Mouse (Mus musculus) brown adipose tissue, adult 24 weeks (tissue): Measurements from ENCODE around the gene Myzap. TPM values are rescaled to one million over a fixed set of nuclear protein-coding genes. Genes with fewer than 3 reads are reported as not detected.
"Not testable (repeated sequence)": the region's sequence is repeated elsewhere in the genome, so short reads cannot be mapped to it uniquely, and the experiment has no call there.

Experiments used
- H3K27ac ChIP-seq: fragments of 200-500 bp; replicated peaks from 2 replicates; pipeline ENCODE4 v1.5.1; 2012; ENCODE audit warnings: low read depth, mild to moderate bottlenecking, low read length
- H3K4me1 ChIP-seq: fragments of 200-500 bp; 2 replicates; pipeline ENCODE4 v1.6.1; 2012; ENCODE audit warnings: low read length, mixed read lengths; ENCODE audit not compliant: control insufficient read depth, insufficient read depth, insufficient read length
- H3K4me3 ChIP-seq: fragments of 200-500 bp; 2 replicates; pipeline ENCODE4 v1.5.1; 2012; ENCODE audit warnings: low read depth, mild to moderate bottlenecking, low read length, moderate library complexity; ENCODE audit not compliant: insufficient read depth
- polyA plus RNA-seq: library from polyadenylated mRNA; stranded (reverse); fragments of >200 nt; gene quantifications from 2 replicates; pipeline ENCODE4 v1.2.4, GENCODE M21; 2012; ENCODE audit not compliant: missing spikeins, insufficient read depth, insufficient read length

Gene Myzap
- 2.0 TPM in 2 replicates for polyA plus RNA-seq

DNA sequence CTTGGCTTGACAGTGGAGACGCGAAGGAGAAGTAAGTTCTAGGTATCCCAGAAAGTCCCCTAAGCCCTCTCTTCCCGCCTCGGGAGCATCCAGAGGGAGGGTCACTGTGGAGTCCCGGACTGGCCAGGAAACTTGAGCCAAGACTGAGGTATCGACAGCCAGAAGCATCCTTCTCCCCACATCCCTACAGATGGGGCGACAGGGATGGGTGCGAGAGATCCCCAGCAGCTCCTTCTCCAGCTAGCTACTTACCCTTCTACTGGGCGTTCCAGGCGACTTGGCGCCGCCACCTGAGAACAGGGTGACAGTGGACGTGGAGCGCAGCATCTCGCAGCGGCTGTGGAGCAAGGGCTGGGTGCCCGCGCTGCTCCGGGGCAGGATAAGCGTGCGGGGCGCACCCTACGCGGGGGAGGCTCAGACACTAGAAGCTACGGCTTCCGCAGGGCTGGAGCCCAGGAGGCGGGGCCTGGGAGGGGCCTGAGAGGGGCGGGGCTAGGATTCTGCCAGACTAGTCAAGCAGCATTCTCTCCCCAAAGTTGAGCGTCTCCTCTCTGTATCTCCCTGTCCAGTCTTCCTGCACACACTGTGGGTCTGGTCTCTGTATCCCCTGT lies at the start of gene Myzap:
Myzap (minus strand) TSS at position 423 of the 611 bp plus-strand sequence.
- Histone ChIP-seq H3K27ac (peak within 1 kb of the TSS; percentile 48), H3K4me1 (peaks cover 23% of the 10 kb centered on the region; the same call in 1 of the 2 replicates), H3K4me3 (peak within 1 kb of the TSS; percentile 69)

DNA sequence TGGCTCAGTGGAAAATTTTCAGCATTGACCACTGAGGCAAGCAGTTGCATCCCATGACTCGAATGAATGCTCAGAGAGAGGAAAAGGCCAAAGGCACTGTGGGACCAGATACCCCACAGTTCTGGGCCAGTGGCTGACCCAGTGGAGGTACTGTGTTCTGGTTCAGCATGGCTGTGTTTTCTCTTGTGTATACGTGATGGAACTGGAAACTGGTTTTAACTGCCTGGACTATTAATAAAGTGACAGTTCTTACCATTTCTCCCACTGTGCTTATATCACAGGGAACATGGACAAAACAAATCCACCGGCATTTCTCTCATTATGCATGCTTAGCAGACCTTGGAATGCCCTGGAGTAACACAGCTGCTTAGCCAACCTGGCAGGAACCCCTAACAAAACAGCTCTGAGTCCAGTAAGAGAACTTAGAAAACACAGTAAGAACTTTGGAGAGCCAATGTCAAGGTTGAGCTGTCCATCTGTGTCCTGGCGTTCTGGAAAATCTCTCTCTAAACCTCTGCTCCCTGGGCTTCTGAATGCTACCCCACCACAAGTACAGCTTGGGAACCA lies 48.3 kb upstream of the Myzap start:
- Histone ChIP-seq H3K27ac (no peak overlapping the region), H3K4me1 (no peaks in the 10 kb centered on the region)

GRCm38 (mm10) chr9:71638198-71638597 lies 46.0 kb upstream of the Myzap start:
- Histone ChIP-seq H3K4me1 (no peaks in the 10 kb centered on the region), H3K4me3 (no peak overlapping the region), H3K27ac (no peak overlapping the region)

More for the DNA sequence above, 48.3 kb upstream of the Myzap start:
- no peak overlapping the region for H3K4me3 ChIP-seq

DNA sequence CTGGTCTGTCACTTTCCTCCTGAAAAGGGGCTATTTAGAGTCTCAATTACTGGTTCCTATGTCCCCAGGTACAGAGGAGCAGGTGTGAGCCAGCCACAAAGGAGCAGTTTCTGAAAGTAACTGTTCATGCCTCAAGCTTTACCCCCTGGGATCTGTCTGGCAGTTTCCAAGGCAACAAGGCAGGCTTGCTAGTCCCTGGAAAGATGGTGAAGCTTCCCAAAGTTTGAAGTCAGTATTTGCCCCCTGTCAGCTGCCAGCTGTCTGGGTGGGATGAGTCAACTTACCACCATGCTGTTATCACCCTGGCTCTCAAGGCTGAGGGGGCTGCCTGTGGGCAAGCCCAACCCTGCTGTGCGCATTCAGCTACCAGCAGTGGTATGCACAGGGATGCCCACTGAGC lies 44.7 kb upstream of the Myzap start:
- H3K27ac ChIP-seq = no peak overlapping the region
- H3K4me1 ChIP-seq = no peaks in the 10 kb centered on the region
- no peak overlapping the region for H3K4me3 ChIP-seq

- H3K27ac ChIP-seq = no peak overlapping the region
- no peak overlapping the region for H3K4me3 ChIP-seq
- H3K4me1 ChIP-seq = no peaks in the 10 kb centered on the region
Observed at GRCm38 (mm10) chr9:71635627-71636026, 43.5 kb upstream of the Myzap start.

DNA sequence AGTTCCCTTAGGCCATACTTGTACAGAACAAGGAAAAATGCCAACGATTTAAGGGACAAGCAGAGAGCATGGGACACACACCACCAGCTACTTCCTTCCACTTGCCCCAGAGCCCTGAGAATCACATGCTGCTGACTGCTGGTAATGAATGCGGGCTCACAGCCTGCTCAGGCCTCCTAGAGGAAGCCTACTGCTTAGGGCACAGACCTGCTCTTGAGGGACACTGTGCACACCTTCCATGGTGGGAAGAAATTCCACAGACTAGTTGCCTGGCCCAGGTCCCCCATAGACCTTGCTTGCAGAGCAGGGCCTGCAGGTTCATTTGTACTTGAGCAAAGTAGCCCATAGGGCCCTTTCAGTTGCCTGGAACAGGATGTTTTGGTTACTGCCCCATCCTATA lies 42.8 kb upstream of the Myzap start:
- no peak overlapping the region for H3K27ac ChIP-seq

DNA sequence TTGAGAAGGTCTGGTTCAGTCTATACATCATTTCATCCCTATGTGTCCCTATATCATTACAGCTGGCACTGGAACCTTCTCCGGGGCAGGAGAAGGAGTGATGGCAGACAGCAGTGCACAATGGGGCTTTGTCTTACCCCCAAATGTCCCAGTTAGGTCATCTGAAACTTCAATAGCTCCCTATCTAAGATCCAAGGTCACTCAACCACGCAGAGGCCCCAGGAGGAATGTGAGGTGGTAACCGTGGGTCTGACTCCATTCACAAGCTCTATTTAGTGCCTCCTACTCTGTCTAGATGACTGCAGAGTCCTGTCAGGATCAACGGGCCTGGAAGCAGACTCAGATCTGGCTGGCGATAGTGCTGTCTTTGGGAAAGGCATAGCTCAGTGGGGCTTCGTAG lies 36.8 kb upstream of the Myzap start:
- Histone ChIP-seq H3K4me1 (no peaks in the 10 kb centered on the region), H3K4me3 (no peak overlapping the region), H3K27ac (no peak overlapping the region)

More for the DNA sequence above, 42.8 kb upstream of the Myzap start:
- Histone ChIP-seq H3K4me3 (no peak overlapping the region), H3K4me1 (no peaks in the 10 kb centered on the region)

DNA sequence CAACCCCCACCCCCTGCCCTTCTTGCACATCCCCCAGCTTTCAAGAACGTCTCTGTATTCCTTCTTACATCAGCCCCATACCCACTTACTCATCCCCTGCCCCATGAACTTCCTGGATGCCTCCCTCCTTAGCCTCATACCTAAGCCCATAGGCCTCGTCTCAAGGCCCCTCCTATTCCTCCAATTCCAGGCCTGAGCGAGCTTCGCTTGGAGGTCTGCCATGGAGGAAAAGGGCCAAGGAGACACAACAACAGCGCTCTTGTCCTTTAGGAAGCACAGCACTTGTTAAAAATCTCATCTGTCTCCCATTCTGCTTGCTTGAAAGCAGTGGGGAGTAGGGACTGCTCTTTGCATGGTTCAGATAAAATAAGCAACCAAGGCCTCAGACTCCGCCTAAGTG lies 36.1 kb upstream of the Myzap start:
- no peaks in the 10 kb centered on the region for H3K4me1 ChIP-seq
- H3K4me3 ChIP-seq = no peak overlapping the region
- H3K27ac ChIP-seq = no peak overlapping the region

- no peak overlapping the region for H3K27ac ChIP-seq
- no peak overlapping the region for H3K4me3 ChIP-seq
- no peaks in the 10 kb centered on the region for H3K4me1 ChIP-seq
Observed at GRCm38 (mm10) chr9:71625961-71626360, 33.8 kb upstream of the Myzap start.

DNA sequence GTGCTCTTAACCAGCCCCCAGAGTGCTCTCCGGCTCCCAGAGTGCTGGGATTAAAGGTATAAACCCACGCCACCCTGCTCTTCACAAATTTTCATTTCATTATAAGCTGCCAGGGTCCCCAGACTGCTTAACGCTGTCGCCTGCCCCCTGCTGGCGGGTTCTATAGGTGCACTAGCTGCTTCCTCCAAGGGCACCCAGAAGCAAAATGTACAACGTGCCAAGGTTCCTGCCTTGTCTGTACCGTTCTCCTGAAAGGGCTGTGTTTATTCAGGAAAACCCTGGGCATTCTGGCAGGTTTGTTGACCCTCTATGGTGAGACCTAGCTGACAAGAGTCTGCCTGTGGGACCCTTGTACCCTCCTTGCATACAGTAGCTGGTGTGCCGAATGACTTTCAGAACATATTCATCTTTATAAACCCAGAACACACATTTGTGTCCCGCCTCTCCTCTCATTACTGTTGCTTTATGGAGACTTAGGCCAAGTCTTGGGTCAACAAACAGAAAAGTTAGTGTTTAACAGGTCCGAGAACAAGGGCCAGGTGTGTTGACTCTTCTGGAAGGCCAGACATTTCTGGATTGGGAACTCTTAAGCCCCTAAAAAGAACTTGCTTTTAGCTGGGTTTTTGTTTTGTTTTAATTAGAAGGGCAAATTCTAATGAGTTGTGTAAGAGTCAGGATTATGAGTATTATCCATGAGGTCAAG lies 32.8 kb upstream of the Myzap start:
- H3K4me1 ChIP-seq = no peaks in the 10 kb centered on the region
- H3K4me3 ChIP-seq = no peak overlapping the region
- no peak overlapping the region for H3K27ac ChIP-seq

DNA sequence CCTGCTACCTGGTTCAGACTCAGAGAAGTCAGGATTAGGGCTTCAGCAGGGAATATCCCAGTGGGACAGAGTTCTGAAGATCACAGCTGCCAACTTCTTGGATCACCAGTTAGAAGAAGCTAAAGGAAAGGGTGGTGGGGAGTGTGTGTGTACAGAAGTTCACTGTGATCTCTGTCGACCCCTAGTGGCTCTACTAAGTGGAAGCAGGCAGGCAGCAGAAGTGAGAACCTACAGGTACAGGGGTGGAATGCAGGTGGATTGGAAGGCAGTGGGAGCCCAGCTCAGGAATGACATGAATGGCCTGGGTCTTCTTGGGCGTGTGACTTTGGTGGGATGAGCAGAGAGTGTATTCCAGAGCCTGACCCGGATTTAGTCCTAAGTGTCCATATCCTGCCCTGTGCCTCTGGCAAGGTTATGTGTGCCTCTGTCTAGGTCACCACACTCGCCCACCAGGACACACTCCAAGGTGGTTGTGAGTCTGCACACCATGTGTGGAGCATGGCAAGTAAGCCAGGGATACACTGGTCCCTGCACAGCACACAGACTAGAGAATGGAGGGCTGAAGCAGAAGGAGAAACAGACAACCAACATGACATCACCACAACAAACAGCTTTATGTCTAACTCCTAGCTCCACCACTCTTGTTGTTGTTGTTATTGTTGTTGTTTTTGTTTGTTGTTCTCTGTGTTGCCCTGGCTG lies 31.9 kb upstream of the Myzap start:
- H3K4me1 ChIP-seq = no peaks in the 10 kb centered on the region
- no peak overlapping the region for H3K4me3 ChIP-seq
- no peak overlapping the region for H3K27ac ChIP-seq

GRCm38 (mm10) chr9:71622593-71622992 lies 30.4 kb upstream of the Myzap start:
- no peaks in the 10 kb centered on the region for H3K4me1 ChIP-seq
- no peak overlapping the region for H3K4me3 ChIP-seq
- no peak overlapping the region for H3K27ac ChIP-seq

DNA sequence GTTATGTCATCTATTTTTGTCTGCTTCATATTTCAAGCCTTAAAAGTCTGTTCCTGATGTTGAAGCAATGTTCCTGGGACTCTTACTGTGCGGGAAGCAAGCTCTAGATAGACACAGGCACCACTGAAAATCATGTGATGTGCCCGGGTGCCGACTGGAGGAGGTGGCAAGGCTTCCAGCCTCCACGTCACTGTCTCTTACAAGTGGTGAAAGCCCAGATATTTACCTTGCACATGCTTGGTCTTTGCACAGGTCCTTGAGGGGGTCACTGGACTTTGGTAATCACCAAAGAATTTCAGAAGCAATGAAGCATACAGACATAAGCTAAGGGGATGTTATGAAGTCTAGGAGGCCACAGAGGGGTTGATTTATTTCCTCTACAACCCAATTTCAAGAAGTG lies 29.8 kb upstream of the Myzap start:
- Histone ChIP-seq H3K4me3 (no peak overlapping the region), H3K27ac (no peak overlapping the region), H3K4me1 (no peaks in the 10 kb centered on the region)

DNA sequence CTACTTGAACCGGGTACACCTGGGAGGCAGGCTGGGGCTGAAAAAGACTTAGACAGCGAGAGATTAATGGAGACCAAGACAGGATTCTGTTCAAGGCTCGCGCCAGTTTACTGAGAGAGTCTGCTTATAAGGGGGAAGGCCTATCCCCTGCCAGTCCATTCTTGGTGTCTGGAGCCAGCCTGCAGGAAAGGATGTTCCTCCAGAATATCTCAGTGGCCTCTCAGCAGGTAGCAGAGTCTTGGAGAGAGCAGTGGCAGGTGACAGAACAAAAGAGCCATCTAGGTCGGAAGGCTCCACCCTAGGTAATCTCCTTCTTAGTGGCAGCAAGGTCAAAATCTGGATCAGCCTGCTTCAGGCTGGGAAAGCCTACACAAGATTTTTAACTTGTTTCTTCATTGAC lies 28.0 kb upstream of the Myzap start:
- not testable (repeated sequence) for H3K27ac ChIP-seq, H3K4me1 ChIP-seq, H3K4me3 ChIP-seq

DNA sequence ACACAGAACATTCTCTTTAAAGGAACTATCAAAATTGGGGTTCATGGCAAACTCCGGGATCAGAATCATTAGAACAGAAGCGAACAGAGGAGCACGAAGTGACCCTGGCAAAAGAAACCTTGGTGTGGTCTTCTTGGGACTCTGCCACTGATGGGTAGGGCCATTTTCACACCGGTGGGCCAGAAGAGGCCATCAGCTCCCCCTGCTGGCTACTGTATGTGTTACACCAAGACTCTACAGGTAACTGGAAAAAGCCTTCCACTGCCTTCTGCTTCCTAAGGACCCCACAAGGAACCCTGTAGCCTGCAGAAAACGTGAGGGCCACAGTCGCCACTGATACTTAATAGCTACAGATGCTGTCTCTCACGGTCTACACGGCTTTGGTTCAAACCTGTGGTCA lies 25.2 kb upstream of the Myzap start:
- no peak overlapping the region for H3K27ac ChIP-seq
- H3K4me1 ChIP-seq = no peaks in the 10 kb centered on the region
- no peak overlapping the region for H3K4me3 ChIP-seq
